In genomic region chr6:35497406-35497805, GRCm38 (mm10) we compare ENCODE assay signal across 11 mouse cellular contexts.
"Had no signal": no experiment of that assay in that cellular context is flagged by ENCODE, and none has a peak within 500 bp of the region (broad histone marks: within the 10 kb centered on the region; RNA-seq: fewer than 3 reads in every experiment).

No protein-coding gene starts in this region.

- DNase-seq: liver, postnatal 0 days; lung, adult 2 months; lung, postnatal 14 days; lung, postnatal 36 days; retina, postnatal 1 day; right cerebral cortex, postnatal 25 days; right cerebral cortex, postnatal 4 days; spleen, adult 18-20 months; thymus, adult 2 months; thymus, postnatal 25 days; thymus, postnatal 4 days had no signal
